10 mouse cellular contexts compared by ENCODE assay signal in genomic region chr1:62725032-62725678, GRCm38 (mm10). TPM values are rescaled to one million over a fixed set of nuclear protein-coding genes. Genes with fewer than 3 reads are reported as not detected.
A peak's percentile ranks its signal among the peaks of the same experiment; 100 is the strongest.
DNase-seq lines count a peak whose midpoint lies in the region; ATAC-seq lines count a peak whose summit lies in the region.
"Had no signal": no experiment of that assay in that cellular context is flagged by ENCODE, and none has a peak within 500 bp of the region (broad histone marks: within the 10 kb centered on the region; RNA-seq: fewer than 3 reads in every experiment).

No protein-coding gene starts in this region.

- H3K9me3 ChIP-seq in kidney, embryonic 15.5 days (replicated peaks): no peaks in the 10 kb centered on the region
- H3K9me3 ChIP-seq in forebrain, embryonic 11.5 days (ENCODE audit: control insufficient read depth, low read length): no peaks in the 10 kb centered on the region
- H3K9me3 ChIP-seq: hindbrain, embryonic 12.5 days had no signal

- ATAC-seq in kidney, embryonic 15.5 days (replicated peaks; ENCODE audit: low FRiP score): 0 out of 2 replicates have a peak, but pooled peaks have one; percentile 23
- no peak for ATAC-seq in forebrain, embryonic 11.5 days (replicated peaks; ENCODE audit: low FRiP score)

- no peak overlapping the region for H3K4me3 ChIP-seq in kidney, embryonic 15.5 days (replicated peaks)
- no peak overlapping the region for H3K4me3 ChIP-seq in forebrain, embryonic 11.5 days (ENCODE audit: low read depth, low read length)
- H3K4me3 ChIP-seq: hindbrain, embryonic 12.5 days had no signal

- H3K4me2 ChIP-seq in kidney, embryonic 15.5 days: no peak overlapping the region
- H3K4me2 ChIP-seq in forebrain, embryonic 11.5 days (ENCODE audit: low read depth, low read length, severe bottlenecking): no peak overlapping the region
- H3K4me2 ChIP-seq: hindbrain, embryonic 12.5 days had no signal

- no peak overlapping the region for H3K9ac ChIP-seq in kidney, embryonic 15.5 days
- H3K9ac ChIP-seq in forebrain, embryonic 11.5 days (ENCODE audit: low read length): no peak overlapping the region
- H3K9ac ChIP-seq: hindbrain, embryonic 12.5 days had no signal

- 0 out of 2 replicates have a peak, but pooled peaks cover 7% of the 10 kb centered on the region for H3K27me3 ChIP-seq in kidney, embryonic 15.5 days
- no peaks in the 10 kb centered on the region for H3K27me3 ChIP-seq in forebrain, embryonic 11.5 days (ENCODE audit: control insufficient read depth, insufficient read depth, low read length)
- H3K27me3 ChIP-seq: hindbrain, embryonic 12.5 days had no signal

- peak overlapping the region; percentile 49 for H3K27ac ChIP-seq in kidney, embryonic 15.5 days
- H3K27ac ChIP-seq in forebrain, embryonic 11.5 days (ENCODE audit: low read depth, low read length): no peak overlapping the region
- H3K27ac ChIP-seq: hindbrain, embryonic 12.5 days had no signal

- WGBS in kidney, embryonic 15.5 days: 54% methylated on average over 10 of the region's 10 CpGs
- 91% methylated on average over 10 of the region's 10 CpGs for WGBS in forebrain, embryonic 11.5 days

- no peak for DNase-seq in kidney, postnatal 36 days
- DNase-seq in NIH3T3 (ENCODE audit: low read depth): peak; percentile 48
- DNase-seq in adrenal gland, postnatal 36 days: peak; percentile 66 to 77
- DNase-seq in lung, postnatal 36 days: peak; percentile 70
- no peak for DNase-seq in spleen, adult 18-20 months
- no peak for DNase-seq in forebrain, embryonic 11.5 days (ENCODE audit: low spot score)
- DNase-seq: cerebellum, adult 11-12 months; left cerebral cortex, postnatal 4 days had no signal

- peaks cover 5% of the 10 kb centered on the region; the same call in 1 of the 2 replicates for H3K36me3 ChIP-seq in kidney, embryonic 15.5 days
- no peaks in the 10 kb centered on the region for H3K36me3 ChIP-seq in forebrain, embryonic 11.5 days (ENCODE audit: control insufficient read depth, insufficient read depth, low read length)

- peaks cover 70% of the 10 kb centered on the region for H3K4me1 ChIP-seq in kidney, embryonic 15.5 days
- no peaks in the 10 kb centered on the region; the same call in 1 of the 2 replicates for H3K4me1 ChIP-seq in forebrain, embryonic 11.5 days (replicated peaks; ENCODE audit: control insufficient read depth, insufficient read depth, low read length)

RNA-seq across cellular contexts. Expression of gene Nrp2, which starts 22.1 kb away (rescaled TPM):
- polyA plus RNA-seq in kidney, embryonic 15.5 days (2015; fragmentation: Nextera tagmentation; extraction: Ambion mirVana): 11.7 and 12.2 TPM in 2 replicates
- total RNA-seq in adrenal gland, postnatal 36 days (2021): 10 to 100 TPM; 36.7 to 37.9 TPM
- 20.7 and 21.1 TPM in 2 replicates for polyA plus RNA-seq in forebrain, embryonic 11.5 days (2014; fragmentation: Nextera tagmentation; extraction: Ambion mirVana)

Comparison
In these comparisons a context has a peak if more than half of its experiments do, and no peak if none do; other contexts are left out.
1. DNase-seq: peak in NIH3T3 (single experiment), adrenal gland, postnatal 36 days (2 of 2) and lung, postnatal 36 days (single experiment); none in kidney, postnatal 36 days (0 of 2), spleen, adult 18-20 months (0 of 2) and forebrain, embryonic 11.5 days (single experiment).